Mouse (Mus musculus): ENCODE results near the gene Nuak2. TPM values are rescaled to one million over a fixed set of nuclear protein-coding genes. Genes with fewer than 3 reads are reported as not detected.

Nuak2 gene
- polyA plus RNA-seq, 1 experiment from 2014 or later = 15.4 TPM

DNA sequence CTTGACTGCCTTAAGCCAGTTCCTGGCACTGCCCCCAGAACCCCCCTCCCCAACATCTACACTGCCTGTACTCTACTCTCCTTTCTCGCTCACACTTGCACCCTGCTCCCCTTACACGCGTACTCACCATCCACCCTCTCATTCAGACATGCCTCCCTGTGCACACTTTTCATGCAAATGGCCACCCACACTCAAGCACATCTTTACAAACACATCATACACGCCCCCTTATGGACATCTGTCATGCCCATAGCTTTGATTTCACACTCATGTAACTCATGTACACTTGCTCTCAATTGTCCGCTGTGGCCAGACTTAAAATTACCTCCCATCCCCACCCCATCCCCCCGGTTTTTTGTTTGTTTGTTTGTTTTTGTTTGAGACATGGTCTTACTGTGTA is 8.0 kb upstream of the Nuak2 start:
- no peaks in the 10 kb centered on the region for H3K27me3 ChIP-seq (ENCODE audit: insufficient read depth, low read length)
- 74% methylated on average over 6 of the region's 6 CpGs for WGBS
- no peak overlapping the region for H3K4me2 ChIP-seq
- ATAC-seq (ENCODE audit: insufficient read depth) (no peak), DNase-seq (no peak)
- TF ChIP-seq CTCF (IDR thresholded peaks at IDR 0.05; ENCODE audit: low read depth) = no peak
- no peak overlapping the region for H3K9ac ChIP-seq
- no peaks in the 10 kb centered on the region for H3K36me3 ChIP-seq (ENCODE audit: insufficient read depth)
- H3K4me1 ChIP-seq (ENCODE audit: insufficient read depth) = peaks cover 7% of the 10 kb centered on the region; the same call in 1 of the 2 replicates
- no peak overlapping the region for H3K4me3 ChIP-seq (ENCODE audit: low read depth, low read length)
- no peak overlapping the region for H3K27ac ChIP-seq (ENCODE audit: low read depth)
- H3K9me3 ChIP-seq (ENCODE audit: low read depth, low read length) = no peaks in the 10 kb centered on the region

DNA sequence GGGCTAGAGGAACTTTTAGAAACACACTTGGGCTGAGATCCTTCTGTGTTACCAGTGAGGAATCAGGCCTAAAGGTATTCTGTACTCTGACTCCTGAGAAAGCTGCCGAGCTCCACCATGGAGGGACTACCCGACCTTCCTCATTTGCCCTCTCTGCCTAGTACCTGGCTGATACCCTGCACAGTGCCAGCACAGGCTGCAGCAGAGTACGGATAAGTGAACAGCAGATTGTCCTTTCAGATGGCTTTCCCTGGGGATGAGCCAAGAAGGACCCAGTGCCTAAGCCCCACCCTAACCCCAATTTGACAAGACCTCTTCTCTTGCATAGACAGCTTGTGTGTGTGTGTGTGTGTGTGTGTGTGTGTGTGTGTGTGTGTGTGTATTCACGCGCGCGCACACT is 7.3 kb upstream of the Nuak2 start:
- Histone ChIP-seq H3K4me3 (ENCODE audit: low read depth, low read length) (no peak overlapping the region), H3K9ac (no peak overlapping the region), H3K4me1 (ENCODE audit: insufficient read depth) (peaks cover 7% of the 10 kb centered on the region; the same call in 1 of the 2 replicates), H3K27ac (ENCODE audit: low read depth) (no peak overlapping the region), H3K36me3 (ENCODE audit: insufficient read depth) (no peaks in the 10 kb centered on the region), H3K9me3 (ENCODE audit: low read depth, low read length) (no peaks in the 10 kb centered on the region), H3K4me2 (no peak overlapping the region), H3K27me3 (ENCODE audit: insufficient read depth, low read length) (no peaks in the 10 kb centered on the region)
- no peak for TF ChIP-seq CTCF (IDR thresholded peaks at IDR 0.05; ENCODE audit: low read depth)
- ATAC-seq (ENCODE audit: insufficient read depth) = no peak
- DNase-seq = no peak
- WGBS = 91% methylated on average over 7 of the region's 7 CpGs

GRCm38 (mm10) chr1:132310754-132311153 is 5.2 kb upstream of the Nuak2 start:
- Histone ChIP-seq H3K27me3 (ENCODE audit: insufficient read depth, low read length) (no peaks in the 10 kb centered on the region), H3K9ac (no peak overlapping the region), H3K4me1 (ENCODE audit: insufficient read depth) (peaks cover 7% of the 10 kb centered on the region; the same call in 1 of the 2 replicates), H3K4me2 (no peak overlapping the region), H3K36me3 (ENCODE audit: insufficient read depth) (no peaks in the 10 kb centered on the region), H3K27ac (ENCODE audit: low read depth) (no peak overlapping the region), H3K9me3 (ENCODE audit: low read depth, low read length) (no peaks in the 10 kb centered on the region), H3K4me3 (ENCODE audit: low read depth, low read length) (no peak overlapping the region)
- no peak for ATAC-seq (ENCODE audit: insufficient read depth)
- 55% methylated on average over 7 of the region's 7 CpGs for WGBS
- TF ChIP-seq CTCF (IDR thresholded peaks at IDR 0.05; ENCODE audit: low read depth) = no peak
- DNase-seq = no peak

DNA sequence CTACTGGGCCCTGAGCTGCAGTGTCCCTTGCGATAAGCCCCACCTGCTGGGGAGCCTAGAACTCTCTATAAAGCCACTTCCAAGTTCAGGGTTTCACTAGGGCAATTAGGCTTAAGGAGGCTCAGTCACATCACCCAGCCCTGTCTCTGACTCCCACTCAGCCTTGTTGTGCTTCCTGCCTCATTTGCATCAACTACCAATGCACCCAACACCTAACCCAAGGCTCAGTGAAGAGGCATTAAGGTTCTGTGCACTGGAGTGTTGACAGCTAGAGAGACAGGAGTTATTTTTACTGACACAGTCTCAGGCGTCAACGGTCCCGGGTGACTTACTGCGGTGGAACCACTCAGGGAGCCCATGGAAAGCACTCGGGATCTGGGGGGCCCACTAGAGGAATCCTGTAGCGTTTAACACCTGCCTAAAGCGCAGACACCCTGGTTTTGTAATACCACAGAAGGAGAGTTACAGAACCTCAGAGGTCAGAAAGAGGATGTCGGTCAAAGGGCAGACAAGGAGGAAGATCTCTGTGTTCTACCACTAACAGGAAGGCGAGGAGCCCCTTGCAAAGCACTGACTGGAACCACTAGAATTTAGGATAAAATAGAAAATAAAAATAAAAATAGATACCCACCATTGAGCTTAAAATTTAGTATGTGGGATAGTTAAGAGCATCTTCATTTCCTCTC is 4.6 kb upstream of the Nuak2 start:
- Histone ChIP-seq H3K4me2 (no peak overlapping the region), H3K9me3 (ENCODE audit: low read depth, low read length) (no peaks in the 10 kb centered on the region), H3K4me1 (ENCODE audit: insufficient read depth) (peaks cover 7% of the 10 kb centered on the region; the same call in 1 of the 2 replicates), H3K27me3 (ENCODE audit: insufficient read depth, low read length) (no peaks in the 10 kb centered on the region; the same call in 1 of the 2 replicates), H3K36me3 (ENCODE audit: insufficient read depth) (no peaks in the 10 kb centered on the region), H3K9ac (no peak overlapping the region), H3K4me3 (ENCODE audit: low read depth, low read length) (no peak overlapping the region), H3K27ac (ENCODE audit: low read depth) (no peak overlapping the region)
- WGBS = 30% methylated on average over 10 of the region's 10 CpGs
- 0 out of 2 replicates have a peak, but pooled peaks have one; percentile 9 for TF ChIP-seq CTCF (IDR thresholded peaks at IDR 0.05; ENCODE audit: low read depth)
- DNase-seq (no peak), ATAC-seq (ENCODE audit: insufficient read depth) (no peak)

- ATAC-seq (ENCODE audit: insufficient read depth) (peak; percentile 9; the same call in 1 of the 2 replicates), DNase-seq (peak; percentile 74)
- Histone ChIP-seq H3K27me3 (ENCODE audit: insufficient read depth, low read length) (peaks cover 3% of the 10 kb centered on the region; the same call in 1 of the 2 replicates), H3K27ac (ENCODE audit: low read depth) (no peak overlapping the region), H3K9me3 (ENCODE audit: low read depth, low read length) (no peaks in the 10 kb centered on the region), H3K4me2 (no peak overlapping the region), H3K9ac (no peak overlapping the region), H3K4me3 (ENCODE audit: low read depth, low read length) (no peak overlapping the region), H3K4me1 (ENCODE audit: insufficient read depth) (peaks cover 7% of the 10 kb centered on the region; the same call in 1 of the 2 replicates), H3K36me3 (ENCODE audit: insufficient read depth) (no peaks in the 10 kb centered on the region)
- no peak for TF ChIP-seq CTCF (IDR thresholded peaks at IDR 0.05; ENCODE audit: low read depth)
- WGBS = 10% methylated on average over 2 of the region's 2 CpGs
These were observed 3.9 kb upstream of the Nuak2 start for GRCm38 (mm10) chr1:132312043-132312442.

- peak; percentile 67; the same call in 1 of the 2 replicates for ATAC-seq (ENCODE audit: insufficient read depth)
- Histone ChIP-seq H3K9ac (no peak overlapping the region), H3K4me1 (ENCODE audit: insufficient read depth) (peaks cover 7% of the 10 kb centered on the region; the same call in 1 of the 2 replicates), H3K27ac (ENCODE audit: low read depth) (no peak overlapping the region), H3K27me3 (ENCODE audit: insufficient read depth, low read length) (peaks cover 3% of the 10 kb centered on the region; the same call in 1 of the 2 replicates), H3K36me3 (ENCODE audit: insufficient read depth) (no peaks in the 10 kb centered on the region), H3K9me3 (ENCODE audit: low read depth, low read length) (no peaks in the 10 kb centered on the region), H3K4me3 (ENCODE audit: low read depth, low read length) (no peak overlapping the region), H3K4me2 (no peak overlapping the region)
- peak; percentile 77 for TF ChIP-seq CTCF (IDR thresholded peaks at IDR 0.05; ENCODE audit: low read depth)
- DNase-seq = peak; percentile 89
- 57% methylated on average over 3 of the region's 3 CpGs for WGBS
These were observed 3.2 kb upstream of the Nuak2 start for GRCm38 (mm10) chr1:132312703-132313102.

DNA sequence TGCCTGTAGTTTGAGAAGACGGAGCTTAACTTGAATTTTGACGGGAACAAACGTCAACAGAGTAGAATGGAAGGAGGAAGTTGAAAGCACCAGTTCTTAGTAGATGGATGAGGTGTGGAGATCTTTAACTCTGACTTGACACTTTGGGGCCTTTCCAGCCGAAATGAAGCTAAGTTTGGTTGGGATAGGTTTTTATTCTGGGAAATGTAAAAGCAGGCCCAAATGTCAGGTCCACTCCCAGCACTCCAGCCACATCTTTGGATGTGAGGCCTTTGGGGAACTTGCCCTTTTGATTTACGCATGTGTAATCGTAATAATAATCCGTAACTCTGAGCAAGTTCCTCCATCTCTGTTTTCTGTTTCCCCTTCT is 684 bp downstream of the Nuak2 start:
- H3K27me3 ChIP-seq (ENCODE audit: insufficient read depth, low read length) = peaks cover 3% of the 10 kb centered on the region; the same call in 1 of the 2 replicates
- no peaks in the 10 kb centered on the region for H3K9me3 ChIP-seq (ENCODE audit: low read depth, low read length)
- DNase-seq (no peak), ATAC-seq (ENCODE audit: insufficient read depth) (no peak)
- peaks cover 22% of the 10 kb centered on the region for H3K4me1 ChIP-seq (ENCODE audit: insufficient read depth)
- no peak overlapping the region for H3K27ac ChIP-seq (ENCODE audit: low read depth)
- 0 out of 2 replicates have a peak, but pooled peaks cover 6% of the 10 kb centered on the region for H3K36me3 ChIP-seq (ENCODE audit: insufficient read depth)
- WGBS = 26% methylated on average over 7 of the region's 7 CpGs
- H3K4me2 ChIP-seq = peak overlapping the region; percentile 97
- H3K4me3 ChIP-seq (ENCODE audit: low read depth, low read length) = peak overlapping the region; percentile 62
- peak overlapping the region; percentile 53 for H3K9ac ChIP-seq
- TF ChIP-seq CTCF (IDR thresholded peaks at IDR 0.05; ENCODE audit: low read depth) = no peak
